In the genomic region with DNA sequence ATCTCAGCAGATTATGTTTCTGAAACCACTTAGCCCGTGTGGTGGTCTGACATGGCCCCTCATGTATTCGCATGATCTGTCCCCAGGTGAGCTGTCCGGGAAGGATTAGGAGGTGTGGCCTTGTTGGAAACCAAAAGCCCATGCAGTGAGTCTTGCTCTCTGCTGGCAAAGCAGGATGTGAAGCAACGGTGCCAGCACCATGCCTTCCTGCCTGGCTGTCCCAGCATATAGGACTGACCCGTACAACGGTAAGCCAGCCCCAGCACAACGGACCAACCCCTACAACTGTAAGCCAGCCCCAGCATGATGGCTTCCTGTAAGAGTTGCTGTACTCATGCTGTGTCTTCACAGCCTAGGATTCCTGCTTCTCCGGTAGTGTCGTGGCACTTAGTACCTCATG, we compare ENCODE assay signal across 8 mouse cellular contexts. TPM values are rescaled to one million over a fixed set of nuclear protein-coding genes. Genes with fewer than 3 reads are reported as not detected.
DNase-seq lines count a peak whose midpoint lies in the region; ATAC-seq and TF ChIP-seq lines count a peak whose summit lies in the region.

No protein-coding gene starts in this region.

- peak overlapping the region; percentile 2; the same call in 1 of the 2 replicates for H3K4me3 ChIP-seq in liver, adult 2 months (ENCODE audit: insufficient read depth, low read depth, low read length)
- H3K4me3 ChIP-seq in embryonic facial prominence, embryonic 13.5 days: peak overlapping the region; percentile 81
- peak overlapping the region; percentile 70 for H3K4me3 ChIP-seq in limb, embryonic 10.5 days
- H3K4me3 ChIP-seq in neural tube, embryonic 14.5 days (ENCODE audit: low read depth, low read length): peak overlapping the region; percentile 85

- H3K9me3 ChIP-seq in embryonic facial prominence, embryonic 13.5 days: no peaks in the 10 kb centered on the region
- no peaks in the 10 kb centered on the region for H3K9me3 ChIP-seq in limb, embryonic 10.5 days (replicated peaks)
- H3K9me3 ChIP-seq in neural tube, embryonic 14.5 days (ENCODE audit: control insufficient read depth, low read length): no peaks in the 10 kb centered on the region

- H3K4me1 ChIP-seq in liver, adult 2 months (ENCODE audit: control insufficient read depth, insufficient read depth, low read length): peaks cover 15% of the 10 kb centered on the region
- peaks cover 55% of the 10 kb centered on the region for H3K4me1 ChIP-seq in embryonic facial prominence, embryonic 13.5 days
- H3K4me1 ChIP-seq in limb, embryonic 10.5 days: peaks cover 54% of the 10 kb centered on the region
- H3K4me1 ChIP-seq in neural tube, embryonic 14.5 days (ENCODE audit: control insufficient read depth, insufficient read depth, low read length): peaks cover 33% of the 10 kb centered on the region

- TF ChIP-seq CTCF in liver, adult 2 months (IDR thresholded peaks at IDR 0.05; ENCODE audit: low read depth, low read length): no peak

- 41% methylated on average over 9 of the region's 9 CpGs for WGBS in liver, adult 2 months
- 40% methylated on average over 9 of the region's 9 CpGs for WGBS in embryonic facial prominence, embryonic 13.5 days
- 78% methylated on average over 9 of the region's 9 CpGs for WGBS in limb, embryonic 10.5 days
- 60% methylated on average over 9 of the region's 9 CpGs for WGBS in neural tube, embryonic 14.5 days

- TF ChIP-seq POLR2A in liver, adult 2 months (IDR thresholded peaks at IDR 0.05; ENCODE audit: extremely low read depth, insufficient read depth, low read length): no peak

- peaks cover 13% of the 10 kb centered on the region; the same call in 1 of the 2 replicates for H3K79me2 ChIP-seq in liver, adult 2 months (ENCODE audit: control insufficient read depth, insufficient read depth, low read length)

- DNase-seq in liver, adult 2 months (ENCODE audit: extremely low read depth, low read depth, low spot score): no peak
- DNase-seq in liver: no peak
- DNase-seq in limb, embryonic 10.5 days (ENCODE audit: low spot score): no peak
- DNase-seq in adrenal gland, postnatal 4 days (ENCODE audit: low spot score in 2 of 2): no peak
- no peak for DNase-seq in yolk sac, embryonic 10.5 days (ENCODE audit: low spot score)
- DNase-seq in lung, postnatal 36 days: no peak

- no peak for ATAC-seq in embryonic facial prominence, embryonic 13.5 days (ENCODE audit: insufficient number of reproducible peaks, insufficient read depth, low FRiP score, low TSS enrichment, low read depth)
- ATAC-seq in neural tube, embryonic 14.5 days (ENCODE audit: low read depth): no peak

- no peaks in the 10 kb centered on the region for H3K27me3 ChIP-seq in liver, adult 2 months (ENCODE audit: control insufficient read depth, insufficient read depth, low read length)
- H3K27me3 ChIP-seq in embryonic facial prominence, embryonic 13.5 days: no peaks in the 10 kb centered on the region
- no peaks in the 10 kb centered on the region for H3K27me3 ChIP-seq in limb, embryonic 10.5 days (ENCODE audit: low read depth, poor library complexity, severe bottlenecking)
- H3K27me3 ChIP-seq in neural tube, embryonic 14.5 days (ENCODE audit: control insufficient read depth, insufficient read depth, low read length): no peaks in the 10 kb centered on the region

- H3K36me3 ChIP-seq in liver, adult 2 months (ENCODE audit: control insufficient read depth, insufficient read depth, low read length): peaks cover 19% of the 10 kb centered on the region; the same call in 1 of the 2 replicates
- H3K36me3 ChIP-seq in embryonic facial prominence, embryonic 13.5 days: peaks cover 57% of the 10 kb centered on the region
- peaks cover 61% of the 10 kb centered on the region for H3K36me3 ChIP-seq in limb, embryonic 10.5 days
- peaks cover 32% of the 10 kb centered on the region for H3K36me3 ChIP-seq in neural tube, embryonic 14.5 days (ENCODE audit: control insufficient read depth, insufficient read depth, low read length)

- H3K4me2 ChIP-seq in embryonic facial prominence, embryonic 13.5 days: peak overlapping the region; percentile 93
- H3K4me2 ChIP-seq in neural tube, embryonic 14.5 days (ENCODE audit: low read depth, low read length): peak overlapping the region; percentile 62

- H3K27ac ChIP-seq in liver, adult 2 months (replicated peaks; ENCODE audit: insufficient read depth, low read depth, low read length): no peak overlapping the region; the same call in 1 of the 2 replicates
- 0 out of 2 replicates have a peak overlapping the region, but pooled peaks have one; percentile 7 for H3K27ac ChIP-seq in embryonic facial prominence, embryonic 13.5 days
- H3K27ac ChIP-seq in limb, embryonic 10.5 days: no peak overlapping the region
- no peak overlapping the region for H3K27ac ChIP-seq in neural tube, embryonic 14.5 days (ENCODE audit: low read depth, low read length)

- peak overlapping the region; percentile 39 for H3K9ac ChIP-seq in liver, adult 2 months (ENCODE audit: low read depth, low read length)
- H3K9ac ChIP-seq in embryonic facial prominence, embryonic 13.5 days: peak overlapping the region; percentile 97
- H3K9ac ChIP-seq in neural tube, embryonic 14.5 days (replicated peaks; ENCODE audit: low read depth, low read length): peak overlapping the region; percentile 91

RNA-seq across cellular contexts. Expression of gene Sec31a, which starts 11.2 kb away (rescaled TPM):
- total RNA-seq in liver, adult 2 months (2014; rRNA removed): 76.1 and 84.8 TPM in 2 replicates
- 162 and 188 TPM in 2 replicates for polyA plus RNA-seq in liver, adult 2 months (2012; rRNA removed)
- polyA plus RNA-seq in embryonic facial prominence, embryonic 13.5 days (2015; fragmentation: Nextera tagmentation; extraction: Ambion mirVana): 203 and 220 TPM in 2 replicates
- polyA plus RNA-seq in limb, embryonic 10.5 days (2016; fragmentation: Nextera tagmentation; extraction: Ambion mirVana): 117 and 131 TPM in 2 replicates
- polyA plus RNA-seq in neural tube, embryonic 14.5 days (2014; fragmentation: Nextera tagmentation; extraction: Ambion mirVana): 90.2 and 111 TPM in 2 replicates
- 100 to 1,000 TPM; 155 to 171 TPM for total RNA-seq in adrenal gland, postnatal 4 days (2021)

Comparison
In these comparisons a context has a peak if more than half of its experiments do, and no peak if none do; other contexts are left out.
1. H3K4me3 ChIP-seq: peak in every context shown above with its lines; median percentile 85 in neural tube, embryonic 14.5 days; 81 in embryonic facial prominence, embryonic 13.5 days; 70 in limb, embryonic 10.5 days; 2 in liver, adult 2 months.
2. H3K9ac ChIP-seq: peak in every context shown above with its lines; median percentile 97 in embryonic facial prominence, embryonic 13.5 days; 91 in neural tube, embryonic 14.5 days; 39 in liver, adult 2 months.